Mouse (Mus musculus) thymus, postnatal 25 days (tissue): ENCODE measurements around the gene Lysmd1.
"Not testable (repeated sequence)": the region's sequence is repeated elsewhere in the genome, so short reads cannot be mapped to it uniquely, and the experiment has no call there.

Experiments
- DNase-seq: peaks from one replicate; pipeline ENCODE4 v3.0.0; 2022

The Lysmd1 gene

DNA sequence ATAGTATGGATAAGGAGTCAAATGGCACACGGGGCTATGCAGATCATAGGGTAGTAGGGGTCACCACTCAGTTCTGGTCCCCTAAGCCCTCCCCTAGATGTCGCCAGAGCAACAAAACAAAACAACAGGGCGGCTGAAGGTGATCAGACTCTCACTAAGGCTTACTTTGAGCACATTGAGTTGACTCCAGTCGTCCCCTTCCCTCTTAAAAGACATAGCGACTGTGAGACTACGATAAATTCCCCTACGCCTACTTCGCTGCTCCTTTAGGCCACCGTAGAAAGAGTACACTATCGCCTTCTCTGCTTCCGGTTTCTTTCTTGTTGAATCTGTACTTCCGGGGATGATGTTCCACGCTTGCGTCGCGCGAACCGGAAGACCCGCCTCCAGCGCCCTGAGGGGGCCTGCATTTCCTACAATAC is at the start of gene Lysmd1, which contains the start of gene Scnm1:
Gene Lysmd1, plus strand, starts transcription at position 409 of the 422 bp plus-strand sequence.
Gene Scnm1, minus strand, starts transcription at position 332 of the 422 bp plus-strand sequence.
- DNase-seq, result peak; percentile 89

DNA sequence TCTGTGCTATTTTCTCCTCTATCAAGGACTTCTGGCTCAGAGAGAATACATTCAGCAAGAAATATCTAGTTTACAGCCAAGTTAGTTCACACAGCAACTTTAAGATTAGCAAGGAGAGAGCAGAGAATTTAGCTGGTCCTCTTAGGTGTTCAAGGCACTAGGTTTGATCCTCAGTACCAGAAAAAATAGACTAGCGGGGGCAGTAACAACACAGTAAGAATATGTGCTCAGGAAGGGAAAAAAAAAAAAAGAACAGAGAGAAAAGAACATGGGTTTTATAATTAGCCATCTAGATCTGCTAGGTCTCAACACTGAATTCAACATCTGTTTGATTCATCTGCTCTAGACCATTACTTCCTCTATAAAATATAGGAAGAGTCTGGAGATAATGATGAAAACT is 45.8 kb upstream of the Lysmd1 start:
- DNase-seq, result no peak

DNA sequence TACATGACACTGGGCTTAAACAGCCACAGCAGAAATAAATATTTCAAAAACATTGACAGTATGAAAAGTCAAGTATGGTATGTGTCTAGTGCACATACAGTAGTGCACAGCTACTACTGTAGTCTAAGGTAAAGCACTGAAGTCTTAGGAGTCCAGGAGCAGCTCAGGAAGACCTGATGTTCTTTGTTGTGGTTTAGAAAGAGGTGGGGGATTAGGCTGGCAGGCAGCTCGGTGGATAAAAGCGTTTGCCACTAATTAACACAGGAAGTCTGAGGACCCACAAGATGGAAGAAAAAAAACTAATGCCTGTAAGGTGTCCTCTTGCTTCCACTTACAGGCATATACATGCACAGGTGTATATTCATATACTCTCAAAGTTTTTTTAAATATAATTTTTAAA is 33.0 kb upstream of the Lysmd1 start:
- DNase-seq, result no peak

DNA sequence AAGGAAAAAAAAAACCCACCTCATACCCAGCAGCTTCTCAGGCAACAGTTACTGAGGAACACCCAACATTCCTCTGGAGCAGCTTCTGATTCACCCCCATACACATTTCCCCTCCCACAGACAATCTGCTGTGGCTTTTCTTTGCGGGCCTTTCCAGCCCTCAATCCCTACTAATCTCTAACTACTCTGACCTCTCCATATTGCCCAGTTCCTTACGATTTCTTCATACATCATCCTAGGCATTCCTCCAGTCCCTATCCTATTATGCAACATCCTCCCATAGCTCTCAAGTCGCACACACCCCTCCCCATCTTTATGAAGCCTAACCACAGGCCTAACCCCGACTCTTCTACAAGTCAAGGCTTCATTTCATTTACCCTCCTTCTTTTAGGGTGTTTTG is 28.8 kb upstream of the Lysmd1 start:
- no peak for DNase-seq

DNA sequence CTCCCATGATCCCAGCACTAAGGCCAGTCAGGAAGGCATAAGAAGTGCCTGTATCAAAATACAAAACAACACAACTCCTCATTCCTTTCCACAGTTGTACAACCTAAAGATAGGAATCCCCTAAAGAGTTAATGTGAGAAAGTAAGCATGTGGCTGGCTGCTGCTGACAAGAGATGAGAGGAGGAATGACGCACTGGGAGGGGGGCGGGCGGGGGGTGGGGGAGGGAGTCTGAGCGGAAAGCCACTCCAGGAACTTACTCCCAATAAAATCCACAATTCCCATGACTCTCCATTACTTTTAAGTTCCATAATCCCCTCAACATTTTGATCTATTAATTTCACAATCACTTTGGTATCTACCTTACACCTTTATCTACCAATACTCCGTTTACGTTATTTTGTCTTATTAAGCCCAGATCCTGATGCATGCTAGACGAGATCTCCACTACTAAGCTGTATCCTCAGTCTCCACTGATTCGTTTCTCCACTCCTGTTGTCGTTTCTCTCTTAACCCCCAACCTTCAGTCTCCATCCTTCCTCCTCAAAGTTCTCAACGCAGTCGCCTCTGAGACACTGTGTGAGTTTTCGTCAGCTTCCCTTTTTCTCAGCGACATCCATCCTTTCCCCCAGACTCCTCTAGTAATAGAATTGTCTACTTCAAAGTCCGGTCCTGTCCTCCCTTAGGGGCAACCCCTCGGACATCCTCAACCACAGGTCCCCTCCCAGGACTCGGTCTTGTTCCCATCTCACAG is 28.1 kb upstream of the Lysmd1 start:
- DNase-seq, result no peak

DNA sequence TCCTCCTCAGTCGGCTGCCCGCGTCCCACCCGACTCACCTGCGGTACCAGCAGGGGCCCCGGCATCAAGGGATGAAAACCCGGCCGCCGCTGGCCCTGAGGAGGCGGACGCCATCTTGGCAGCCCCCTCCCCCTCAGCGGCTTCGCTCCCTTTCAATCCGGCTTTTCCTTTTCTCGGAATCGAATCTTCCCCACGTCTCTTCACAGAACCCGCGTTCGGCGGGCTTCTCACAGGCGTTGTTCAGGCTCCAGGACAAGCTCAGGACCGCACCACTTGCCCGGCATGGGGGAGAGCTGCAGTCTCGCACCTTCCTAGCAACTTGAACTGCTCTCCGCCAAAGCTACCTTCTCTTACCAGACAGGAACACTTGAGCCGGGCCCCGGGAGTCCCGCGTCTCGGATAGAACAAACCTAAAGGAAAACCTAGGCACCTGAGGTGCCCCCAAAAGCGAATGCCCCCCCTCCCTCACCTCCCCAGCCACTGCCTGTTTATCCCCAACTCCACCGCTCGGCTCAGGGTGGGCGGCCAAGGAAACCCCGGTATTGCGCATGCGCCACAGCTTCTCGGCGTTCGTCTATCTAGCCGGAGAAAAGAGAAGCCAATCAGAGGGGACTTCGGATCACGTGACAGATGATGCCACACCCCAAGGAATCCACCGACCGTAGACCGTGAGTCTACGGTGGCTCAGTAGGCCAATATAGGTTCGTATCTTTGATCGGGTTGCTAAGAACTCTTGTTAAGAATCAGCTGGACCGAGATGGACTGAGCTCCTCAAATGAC is 27.4 kb upstream of the Lysmd1 start, which contains the start of gene Pip5k1a:
Gene Pip5k1a, minus strand, starts transcription at position 593 of the 780 bp plus-strand sequence.
- peak; percentile 95 for DNase-seq

DNA sequence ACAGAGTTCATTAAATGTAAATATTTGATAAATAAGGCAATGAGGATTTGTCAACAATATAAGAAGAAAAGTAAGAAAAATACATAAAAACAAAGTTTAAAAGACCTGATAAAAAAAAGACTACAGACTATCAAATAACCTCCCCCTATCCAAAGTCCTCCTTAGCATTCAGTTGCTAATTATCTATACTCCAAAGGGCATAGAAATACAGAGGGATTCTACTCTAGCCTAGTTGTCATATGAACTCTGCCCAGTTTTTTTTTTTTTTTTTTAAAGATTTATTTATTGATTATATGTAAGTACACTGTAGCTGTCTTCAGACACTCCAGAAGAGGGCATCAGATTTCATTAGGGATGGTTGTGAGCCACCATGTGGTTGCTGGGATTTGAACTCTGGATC is 26.6 kb upstream of the Lysmd1 start:
- DNase-seq, result not testable (repeated sequence)

DNA sequence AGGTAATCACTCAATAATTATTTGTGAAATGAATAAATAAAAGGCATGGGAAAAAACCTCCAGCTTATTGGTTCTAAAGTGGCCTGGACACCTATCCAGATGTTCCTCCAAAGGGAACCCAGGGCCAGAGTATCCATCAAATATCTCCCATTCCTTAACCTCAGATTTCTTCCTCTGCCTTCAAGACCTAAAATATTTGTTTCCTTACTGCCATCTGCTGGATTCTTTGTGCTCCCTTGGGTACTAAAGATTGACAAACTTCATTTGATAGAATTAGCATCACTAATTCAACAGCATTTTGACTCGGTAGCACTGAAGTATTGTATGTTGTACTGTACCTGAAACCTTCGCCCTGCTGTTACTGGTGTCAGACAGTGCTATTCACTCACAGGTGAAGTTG is 26.0 kb upstream of the Lysmd1 start:
- no peak for DNase-seq

DNA sequence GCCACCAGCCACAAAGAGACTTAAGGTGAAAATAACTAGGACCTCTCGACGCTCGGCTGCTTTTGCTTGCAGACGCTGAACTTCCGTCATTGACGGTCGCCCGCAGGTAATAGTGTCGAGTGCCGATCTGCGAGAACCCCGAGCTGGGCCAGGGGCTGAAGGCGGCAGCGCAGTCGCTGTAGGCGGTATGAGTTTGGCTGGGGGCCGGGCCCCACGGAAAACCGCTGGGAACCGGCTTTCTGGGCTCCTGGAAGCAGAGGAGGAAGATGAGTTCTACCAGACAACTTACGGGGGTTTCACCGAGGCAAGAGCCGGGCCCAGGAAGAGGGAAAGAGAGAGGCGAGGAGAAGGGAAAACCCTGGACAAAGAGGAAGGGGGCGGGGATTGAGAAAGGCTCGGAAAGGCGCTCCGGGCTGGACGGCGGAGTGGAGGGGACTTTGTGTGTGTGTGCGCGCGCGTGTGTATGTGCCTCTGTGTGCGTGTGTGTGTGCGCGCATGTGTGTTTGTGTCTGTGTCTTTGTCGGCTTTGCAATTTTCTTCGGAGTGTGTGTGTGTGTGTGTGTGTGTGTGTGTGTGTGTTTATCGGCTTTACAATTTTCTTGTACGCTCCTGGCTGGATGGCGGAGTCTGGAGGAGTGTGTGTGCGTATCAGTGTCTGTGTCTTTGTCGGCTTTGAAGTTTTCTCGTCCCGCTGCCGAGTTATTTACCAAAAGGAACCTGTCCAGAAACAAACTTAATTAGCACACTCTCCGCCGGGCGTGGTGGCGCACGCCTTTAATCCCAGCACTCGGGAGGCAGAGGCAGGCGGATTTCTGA is 22.8 kb upstream of the Lysmd1 start, which contains the start of gene Vps72:
Gene Vps72, plus strand, starts transcription at position 112 of the 816 bp plus-strand sequence.
- peak; percentile 90 for DNase-seq

DNA sequence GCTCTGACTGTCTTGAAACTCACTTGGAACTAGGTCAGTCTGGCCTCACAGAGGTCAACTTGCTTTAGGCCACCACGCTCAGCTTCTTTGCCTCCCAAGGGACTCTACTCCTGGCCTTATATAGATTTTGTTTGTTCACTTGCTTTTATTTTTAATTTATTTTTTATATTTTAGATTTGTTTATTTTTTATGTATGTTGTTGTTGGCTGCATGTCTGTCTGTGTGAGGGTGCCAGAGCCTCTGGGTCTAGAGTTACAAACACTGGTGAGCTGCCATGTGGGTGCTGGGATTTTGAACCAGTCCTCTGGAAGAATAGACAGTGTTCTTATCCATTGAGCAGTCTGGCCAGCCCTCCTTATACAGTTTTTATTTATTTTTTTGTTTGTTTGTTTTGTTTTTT is 21.1 kb upstream of the Lysmd1 start:
- no peak for DNase-seq

DNA sequence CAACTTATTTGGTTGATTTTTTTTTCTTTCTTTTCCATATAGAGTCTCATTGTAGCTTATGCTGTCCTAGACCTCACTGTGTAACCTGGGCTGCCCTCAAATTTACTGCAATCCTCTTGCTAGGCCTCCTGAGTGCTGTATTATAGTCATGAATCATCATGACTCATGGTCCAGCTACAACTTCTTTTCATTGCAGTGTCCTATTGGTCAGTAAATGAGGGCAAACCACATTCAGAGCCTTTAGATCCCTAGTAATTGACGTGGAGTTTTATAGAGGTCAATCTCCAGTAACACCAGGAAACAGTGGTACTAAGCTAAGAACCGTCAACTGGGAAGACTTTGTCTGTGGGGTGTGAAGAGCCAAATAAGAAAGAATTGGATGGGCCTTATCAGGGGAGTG is 16.1 kb upstream of the Lysmd1 start:
- DNase-seq, result no peak

DNA sequence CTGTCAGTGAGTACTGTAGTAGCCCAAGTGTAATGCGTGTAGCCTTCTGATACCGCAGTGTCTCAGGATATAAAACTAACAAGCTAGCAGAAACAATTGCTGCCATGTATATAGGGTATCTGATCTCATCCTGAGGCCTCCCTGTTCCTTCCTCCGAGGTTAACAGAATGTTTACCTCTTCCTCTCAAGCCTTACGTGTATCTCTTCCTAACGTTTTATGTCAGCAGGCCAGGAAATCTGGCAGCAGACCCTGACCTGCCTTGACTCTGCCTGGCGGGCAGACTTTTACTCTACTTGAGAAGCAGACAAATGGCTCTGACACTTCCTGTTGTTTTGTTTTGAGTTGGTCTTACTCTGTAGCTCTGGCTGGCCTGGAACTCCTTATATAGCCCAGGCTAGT is 12.3 kb upstream of the Lysmd1 start:
- no peak for DNase-seq

DNA sequence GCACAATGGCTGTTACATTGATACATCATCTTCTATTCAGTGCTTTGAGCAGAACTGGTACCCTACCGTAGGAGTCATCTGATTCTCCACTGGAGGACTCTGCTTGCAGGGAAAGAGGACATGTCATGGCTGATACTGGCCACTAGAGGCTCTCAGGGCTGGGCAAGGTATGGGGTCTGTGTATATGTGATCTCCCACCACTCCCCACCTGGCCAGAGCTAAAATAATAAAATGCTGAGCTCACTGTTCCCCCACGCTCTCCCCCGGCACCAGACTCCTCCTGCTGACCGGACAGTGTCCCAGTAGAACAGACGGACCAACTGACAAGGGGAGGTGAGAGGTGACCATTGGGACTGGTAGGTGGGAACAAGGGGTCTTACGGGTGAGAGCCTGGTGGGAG is 9.6 kb upstream of the Lysmd1 start, which contains the start of gene Tmod4:
Gene Tmod4, plus strand, starts transcription at position 231 of the 400 bp plus-strand sequence.
- DNase-seq, result peak; percentile 34

DNA sequence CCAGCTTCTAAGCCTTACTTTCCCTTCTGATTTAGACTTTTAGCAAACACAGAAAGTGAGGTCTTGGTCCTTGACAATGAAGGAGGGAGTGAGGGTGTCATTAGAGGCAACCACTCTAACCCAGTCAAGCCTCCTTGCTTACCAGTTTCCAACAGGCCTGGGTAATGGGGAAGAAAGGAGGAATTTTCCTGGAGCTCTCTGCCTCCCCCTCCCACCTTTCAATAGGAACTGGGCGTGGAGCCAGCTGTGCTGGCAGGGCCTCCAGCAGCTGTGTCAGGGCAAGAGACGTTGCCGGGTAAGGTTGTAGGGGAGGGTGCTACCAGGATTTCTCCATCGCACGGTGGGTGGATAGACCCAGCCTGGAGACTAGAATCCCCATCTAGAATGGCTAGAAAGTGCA is 8.9 kb upstream of the Lysmd1 start:
- no peak for DNase-seq

DNA sequence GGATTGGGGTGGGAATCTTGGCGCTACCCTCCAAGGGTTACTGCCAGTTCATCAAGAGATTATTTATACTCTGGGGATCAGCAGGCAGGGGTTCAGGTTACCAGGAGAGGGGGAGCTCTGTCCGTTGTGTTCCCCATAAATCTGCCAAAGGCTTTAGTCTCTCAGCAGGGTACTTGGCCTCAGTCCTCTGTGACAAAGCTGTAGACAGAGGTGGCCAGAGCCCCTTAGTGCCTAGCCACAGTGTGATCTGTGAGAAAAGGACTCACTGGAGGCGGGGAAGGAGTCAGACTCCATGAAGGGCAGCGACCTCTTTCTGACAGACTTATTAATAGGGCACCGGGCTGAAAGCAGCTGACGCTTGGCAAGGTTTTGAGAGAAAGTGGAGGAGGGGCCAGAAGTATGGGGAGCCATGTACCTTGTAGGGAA is 4.6 kb upstream of the Lysmd1 start:
- no peak for DNase-seq

DNA sequence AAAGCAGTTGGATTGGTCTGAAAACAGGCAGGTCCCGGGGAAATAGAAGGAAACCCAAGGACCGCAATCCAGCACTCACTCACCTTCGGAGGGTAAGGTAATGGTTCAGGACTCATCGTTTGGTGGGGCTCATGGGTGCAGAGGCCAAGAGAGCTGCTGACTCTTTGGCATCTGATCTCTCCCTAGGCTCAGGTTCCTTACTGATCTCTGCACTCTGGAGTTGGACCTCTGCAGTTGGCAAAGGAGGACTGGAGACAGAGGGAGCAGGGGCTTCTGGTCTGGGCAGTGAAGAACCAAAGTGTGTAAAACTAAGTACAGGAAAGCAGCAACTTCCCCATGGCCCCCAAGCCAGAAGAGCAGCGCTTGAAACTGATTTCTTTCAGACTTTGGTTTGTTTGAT is 3.8 kb upstream of the Lysmd1 start:
- DNase-seq, result no peak

DNA sequence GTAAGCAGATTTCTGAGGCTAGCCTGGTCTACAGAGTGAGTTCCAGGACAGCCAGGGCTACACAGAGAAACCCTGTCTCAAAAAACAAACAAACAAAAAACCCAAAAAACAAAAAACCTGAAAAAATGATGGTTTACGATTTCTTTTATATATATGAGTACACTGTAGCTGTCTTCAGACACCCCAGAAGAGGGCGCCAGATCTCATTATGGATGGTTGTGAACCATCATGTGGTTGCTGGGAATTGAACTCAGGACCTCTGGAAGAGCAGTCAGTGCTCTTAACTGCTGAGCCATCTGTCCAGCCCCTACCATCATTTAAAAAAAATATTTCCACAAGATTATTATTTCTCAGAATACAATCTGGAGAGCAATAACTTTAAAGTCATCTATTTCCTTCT is 1.5 kb upstream of the Lysmd1 start:
- DNase-seq, result not testable (repeated sequence)

DNA sequence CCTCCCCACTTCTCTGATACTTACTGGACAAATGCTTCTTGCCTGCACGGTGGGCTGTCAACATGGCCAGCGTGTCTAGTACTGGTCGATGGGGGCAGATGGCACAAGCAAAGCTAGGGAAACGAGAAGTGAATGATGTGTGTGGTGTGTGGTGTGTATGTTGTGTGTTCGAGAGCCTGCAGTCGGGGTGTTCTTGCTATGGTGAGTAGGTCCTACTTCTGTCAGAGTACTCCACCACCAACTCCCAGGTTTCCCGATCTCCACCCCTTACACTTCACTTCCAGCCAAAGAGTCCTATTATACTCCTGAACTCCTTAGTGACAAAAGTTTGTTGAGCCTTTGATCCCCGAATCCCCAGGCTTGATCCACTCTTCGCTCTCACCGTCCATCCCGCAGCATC is 712 bp upstream of the Lysmd1 start:
- no peak for DNase-seq

DNA sequence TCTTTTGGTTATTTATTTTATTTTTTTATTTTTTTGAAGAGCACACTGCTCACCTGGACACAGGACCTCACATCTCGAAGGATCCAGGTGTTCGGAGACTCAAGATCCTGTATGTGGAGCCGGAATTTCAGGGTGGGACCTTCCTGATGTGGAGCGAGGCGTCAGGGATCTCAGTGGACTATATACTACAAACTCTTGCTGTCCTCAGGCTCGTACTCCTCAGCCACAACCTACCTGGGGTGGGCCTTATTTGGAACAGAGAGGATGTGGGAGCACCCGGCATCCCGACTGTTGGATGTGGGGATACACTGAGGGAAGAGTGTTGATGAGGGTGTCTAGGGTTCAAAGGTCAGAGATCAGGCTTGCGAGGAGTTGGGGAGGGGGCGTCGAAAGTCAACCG is 245 bp downstream of the Lysmd1 start:
- DNase-seq, result not testable (repeated sequence)

DNA sequence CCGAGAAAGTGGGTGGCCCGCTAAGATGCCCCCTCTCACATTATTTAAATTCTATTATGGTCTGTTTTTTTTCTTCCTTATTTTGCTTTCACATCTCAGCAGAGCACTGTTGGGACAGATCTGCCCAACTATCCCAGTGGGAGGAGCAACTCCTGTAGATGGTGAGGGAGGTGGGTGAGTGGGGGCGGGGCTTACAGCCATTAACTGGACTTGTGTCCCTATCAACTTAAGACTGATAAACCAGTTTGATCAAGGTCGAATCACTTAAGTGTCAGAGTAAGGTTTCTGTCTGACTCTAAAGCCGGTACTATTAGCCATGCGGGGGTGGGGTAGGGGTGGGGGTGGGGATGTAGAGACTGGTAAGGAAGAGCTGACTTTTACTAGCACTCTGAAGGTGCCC is 1.1 kb downstream of the Lysmd1 start:
- peak; percentile 26 for DNase-seq

DNA sequence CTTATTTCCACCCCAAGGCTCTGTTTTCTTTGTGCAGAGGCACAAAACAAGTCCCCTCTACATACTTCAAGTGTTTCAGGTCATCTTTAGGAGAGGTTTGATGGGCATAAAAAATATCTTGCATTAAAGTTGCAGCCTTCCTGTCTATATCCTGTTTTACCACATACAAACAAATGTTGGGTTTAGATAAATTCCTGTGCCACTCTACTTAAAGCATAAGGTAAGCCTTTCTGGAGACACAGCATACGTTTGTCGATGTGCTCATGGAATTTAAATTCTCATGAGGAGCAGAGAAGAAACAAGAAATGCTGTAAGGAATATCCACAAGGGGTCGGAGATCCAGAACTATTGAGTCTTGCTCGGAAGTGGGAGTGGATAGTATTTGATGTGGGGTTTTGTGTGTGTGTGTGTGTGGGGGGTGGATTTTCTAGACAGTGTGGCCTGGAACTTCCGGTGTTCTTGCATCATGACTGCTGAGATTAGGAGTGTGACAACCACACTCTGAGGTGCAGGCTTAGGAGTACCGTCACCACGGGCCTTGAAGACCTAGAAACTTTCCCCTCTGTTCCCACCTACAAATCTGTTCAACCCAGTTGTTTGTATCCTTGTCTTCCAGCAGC is 1.7 kb downstream of the Lysmd1 start:
- peak; percentile 27 for DNase-seq

DNA sequence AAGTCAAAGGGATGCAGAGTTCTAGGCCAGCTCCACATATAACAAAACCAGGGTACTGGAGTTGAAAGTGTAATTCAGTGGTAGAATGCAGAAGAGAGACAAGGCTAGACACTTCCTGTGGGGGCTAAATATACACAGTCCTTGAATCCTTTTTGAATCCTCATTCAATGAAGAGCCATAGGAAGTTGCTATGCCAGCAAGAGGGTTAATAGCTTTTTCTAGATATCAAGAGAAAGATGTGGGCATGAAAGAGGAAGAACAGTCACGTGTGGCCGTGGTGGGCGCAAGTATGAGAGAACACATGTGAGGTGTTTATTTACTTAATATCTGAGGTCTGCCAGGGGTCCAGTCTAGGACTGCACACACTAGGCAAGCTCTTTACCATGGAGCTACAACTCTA is 2.4 kb downstream of the Lysmd1 start:
- DNase-seq, result no peak
